Mouse (Mus musculus): ENCODE results near the gene Phf19.

DNA sequence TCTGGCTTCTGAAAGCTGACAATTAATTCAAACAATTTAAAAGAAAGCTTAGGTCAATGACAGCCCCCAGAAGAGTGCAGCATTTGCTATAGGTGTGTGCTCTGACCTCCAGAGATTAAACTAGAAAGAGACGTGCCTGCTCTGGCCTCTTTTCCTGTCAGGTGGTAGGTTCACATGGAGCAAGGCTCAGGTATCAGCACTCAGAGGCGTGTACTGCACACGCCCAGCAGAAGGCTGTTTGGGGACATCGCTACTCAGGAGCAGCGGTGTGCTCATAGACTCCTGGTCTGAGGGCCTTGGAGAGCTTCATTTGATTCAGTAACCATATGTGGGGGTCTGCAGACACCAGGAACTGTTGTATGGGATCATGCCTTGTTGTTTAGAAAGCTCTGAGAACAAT is 13.5 kb upstream of the Phf19 start:
- TF ChIP-seq POLR2A (IDR thresholded peaks at IDR 0.05; ENCODE audit: insufficient read depth, low read depth, low read length), result no peak
- no peak for TF ChIP-seq CTCF (IDR thresholded peaks at IDR 0.05; ENCODE audit: insufficient read depth, low read depth, low read length)

Measured in olfactory bulb, adult 2 months (tissue).